In genomic region chr4:151833940-151834449, GRCm38 (mm10) we compare ENCODE assay signal across 25 mouse cellular contexts. TPM values are rescaled to one million over a fixed set of nuclear protein-coding genes. Genes with fewer than 3 reads are reported as not detected.
DNase-seq lines count a peak whose midpoint lies in the region; ATAC-seq and TF ChIP-seq lines count a peak whose summit lies in the region.
"Had no signal": no experiment of that assay in that cellular context is flagged by ENCODE, and none has a peak within 500 bp of the region (broad histone marks: within the 10 kb centered on the region; RNA-seq: fewer than 3 reads in every experiment).

No protein-coding gene starts in this region.

- H3K27ac ChIP-seq in hindbrain, embryonic 14.5 days: 0 out of 2 replicates have a peak overlapping the region, but pooled peaks have one; percentile 1
- no peak overlapping the region for H3K27ac ChIP-seq in hindbrain, embryonic 12.5 days
- no peak overlapping the region for H3K27ac ChIP-seq in liver, embryonic 14.5 days
- H3K27ac ChIP-seq: forebrain, embryonic 12.5 days; kidney, embryonic 15.5 days; limb, embryonic 13.5 days; liver, embryonic 13.5 days; midbrain, embryonic 10.5 days had no signal

- peaks cover 3% of the 10 kb centered on the region; the same call in 1 of the 2 replicates for H3K4me1 ChIP-seq in hindbrain, embryonic 14.5 days (replicated peaks; ENCODE audit: control insufficient read depth, insufficient read depth, low read length)
- 0 out of 2 replicates have a peak, but pooled peaks cover 2% of the 10 kb centered on the region for H3K4me1 ChIP-seq in hindbrain, embryonic 12.5 days
- peaks cover 0 to 7% of the 10 kb centered on the region in 2 experiments; a peak in 3 of 4 replicates for H3K4me1 ChIP-seq in liver, embryonic 14.5 days (replicated peaks; ENCODE audit: control insufficient read depth in 2 of 2, insufficient read depth in 2 of 2, low read length in 1 of 2)
- H3K4me1 ChIP-seq: forebrain, embryonic 12.5 days had no signal

- peaks cover 4% of the 10 kb centered on the region; the same call in 1 of the 2 replicates for H3K36me3 ChIP-seq in hindbrain, embryonic 14.5 days (replicated peaks; ENCODE audit: control insufficient read depth, insufficient read depth)
- no peaks in the 10 kb centered on the region; the same call in 1 of the 2 replicates for H3K36me3 ChIP-seq in hindbrain, embryonic 12.5 days
- no peaks in the 10 kb centered on the region; the same call in 1 of the 2 replicates for H3K36me3 ChIP-seq in liver, embryonic 14.5 days (replicated peaks; ENCODE audit: control insufficient read depth, insufficient read depth, low read depth)

- H3K9ac ChIP-seq in hindbrain, embryonic 14.5 days: no peak overlapping the region
- no peak overlapping the region for H3K9ac ChIP-seq in hindbrain, embryonic 12.5 days
- no peak overlapping the region for H3K9ac ChIP-seq in liver, embryonic 14.5 days (replicated peaks)
- H3K9ac ChIP-seq: forebrain, embryonic 12.5 days; kidney, embryonic 15.5 days; limb, embryonic 13.5 days; liver, embryonic 13.5 days had no signal

- no peaks in the 10 kb centered on the region for H3K9me3 ChIP-seq in hindbrain, embryonic 14.5 days (ENCODE audit: control insufficient read depth, low read length)
- no peaks in the 10 kb centered on the region for H3K9me3 ChIP-seq in hindbrain, embryonic 12.5 days (replicated peaks)
- no peaks in the 10 kb centered on the region for H3K9me3 ChIP-seq in liver, embryonic 14.5 days (ENCODE audit: control insufficient read depth, low read length)
- H3K9me3 ChIP-seq: forebrain, embryonic 12.5 days; G1E; kidney, embryonic 15.5 days; limb, embryonic 13.5 days; liver, embryonic 13.5 days; midbrain, embryonic 10.5 days had no signal

- no peak for ATAC-seq in hindbrain, embryonic 14.5 days (ENCODE audit: low FRiP score)
- ATAC-seq in hindbrain, embryonic 12.5 days (ENCODE audit: low FRiP score): no peak
- ATAC-seq in liver, embryonic 14.5 days (ENCODE audit: insufficient read depth): peak; percentile 51; the same call in 1 of the 2 replicates
- ATAC-seq in erythroblast, adult 5-6 weeks (replicated peaks; ENCODE audit: low FRiP score, poor library complexity, severe bottlenecking): no peak
- ATAC-seq: midbrain, embryonic 16.5 days; Patski had no signal

- 0 out of 2 replicates have a peak, but pooled peaks have one; percentile 15 for TF ChIP-seq EP300 in liver, embryonic 14.5 days (IDR thresholded peaks at IDR 0.05; ENCODE audit: low read depth)

- H3K27me3 ChIP-seq in hindbrain, embryonic 14.5 days (ENCODE audit: control insufficient read depth, insufficient read depth, low read length): no peaks in the 10 kb centered on the region
- no peaks in the 10 kb centered on the region for H3K27me3 ChIP-seq in hindbrain, embryonic 12.5 days
- H3K27me3 ChIP-seq in liver, embryonic 14.5 days (ENCODE audit: control insufficient read depth, insufficient read depth, low read length): no peaks in the 10 kb centered on the region
- H3K27me3 ChIP-seq: CH12.LX; forebrain, embryonic 12.5 days; kidney, embryonic 15.5 days; limb, embryonic 13.5 days; liver, embryonic 13.5 days; Patski had no signal

- no peak for TF ChIP-seq CTCF in liver, embryonic 14.5 days (IDR thresholded peaks at IDR 0.05; ENCODE audit: low read depth)

- no peak overlapping the region for H3K4me2 ChIP-seq in hindbrain, embryonic 14.5 days (replicated peaks)
- H3K4me2 ChIP-seq in hindbrain, embryonic 12.5 days (replicated peaks): no peak overlapping the region
- H3K4me2 ChIP-seq in liver, embryonic 14.5 days (ENCODE audit: low read depth): no peak overlapping the region
- H3K4me2 ChIP-seq: forebrain, embryonic 12.5 days; kidney, embryonic 15.5 days; limb, embryonic 13.5 days; liver, embryonic 13.5 days had no signal

- WGBS in hindbrain, embryonic 14.5 days: 74% methylated on average over 7 of the region's 7 CpGs
- WGBS in hindbrain, embryonic 12.5 days: 89% methylated on average over 7 of the region's 7 CpGs
- 46% methylated on average over 7 of the region's 7 CpGs for WGBS in liver, embryonic 14.5 days (ENCODE audit: insufficient replicate concordance)

- no peak for DNase-seq in hindbrain, embryonic 14.5 days (ENCODE audit: low spot score)
- DNase-seq in liver, embryonic 14.5 days (ENCODE audit: low read depth in 3 of 3, low spot score in 3 of 3): no peak
- no peak for DNase-seq in liver
- peak; percentile 24 for DNase-seq in c-Kit-positive CD71-positive TER-119-positive erythroid progenitor cells, embryonic 14.5 days (ENCODE audit: low spot score)
- peak; percentile 42 to 53 for DNase-seq in cerebellum, postnatal 25 days
- DNase-seq in right cerebral cortex, postnatal 14 days: no peak
- DNase-seq: adrenal gland, postnatal 36 days; B cell, adult 2 months; gastrocnemius, postnatal 25 days; heart, postnatal 36 days; kidney, adult 11 months; liver, embryonic 13.5 days; lung, postnatal 4 days; spleen, adult 18-20 months had no signal

- no peak overlapping the region for H3K4me3 ChIP-seq in hindbrain, embryonic 14.5 days (replicated peaks; ENCODE audit: low read length)
- no peak overlapping the region for H3K4me3 ChIP-seq in hindbrain, embryonic 12.5 days
- H3K4me3 ChIP-seq in liver, embryonic 14.5 days (ENCODE audit: insufficient read depth in 1 of 2, low read depth in 2 of 2, low read length in 2 of 2): no peak overlapping the region
- H3K4me3 ChIP-seq: forebrain, embryonic 12.5 days; kidney, embryonic 15.5 days; limb, embryonic 13.5 days; liver, embryonic 13.5 days; midbrain, embryonic 10.5 days; myocyte had no signal

RNA-seq across cellular contexts. Expression of gene Camta1, which starts 27.7 kb away (rescaled TPM):
- 170 and 171 TPM in 2 replicates for polyA plus RNA-seq in hindbrain, embryonic 14.5 days (2014; fragmentation: Nextera tagmentation; extraction: Ambion mirVana)
- 136 and 157 TPM in 2 replicates for polyA plus RNA-seq in hindbrain, embryonic 12.5 days (2016; fragmentation: Nextera tagmentation; extraction: Ambion mirVana)
- polyA plus RNA-seq in liver, embryonic 14.5 days (2012; rRNA removed): 4.8 and 7.3 TPM in 2 replicates
- polyA plus RNA-seq in liver, embryonic 14.5 days (2014; fragmentation: Nextera tagmentation; extraction: Ambion mirVana): 31.0 and 32.8 TPM in 2 replicates
- total RNA-seq in erythroblast, adult 5-6 weeks (2015; ENCODE audit: low replicate concordance): 11.7 and 27.8 TPM in 2 replicates
- total RNA-seq in erythroblast, adult 5-6 weeks (2017; ENCODE audit: low replicate concordance): 4.9 and 25.7 TPM in 2 replicates

Comparison
In these comparisons a context has a peak if more than half of its experiments do, and no peak if none do; other contexts are left out.
1. DNase-seq: peak in c-Kit-positive CD71-positive TER-119-positive erythroid progenitor cells, embryonic 14.5 days (single experiment) and cerebellum, postnatal 25 days (2 of 2); none in hindbrain, embryonic 14.5 days (single experiment), liver, embryonic 14.5 days (0 of 3), liver (single experiment) and right cerebral cortex, postnatal 14 days (single experiment).